9 mouse cellular contexts compared by ENCODE assay signal in the genomic region with DNA sequence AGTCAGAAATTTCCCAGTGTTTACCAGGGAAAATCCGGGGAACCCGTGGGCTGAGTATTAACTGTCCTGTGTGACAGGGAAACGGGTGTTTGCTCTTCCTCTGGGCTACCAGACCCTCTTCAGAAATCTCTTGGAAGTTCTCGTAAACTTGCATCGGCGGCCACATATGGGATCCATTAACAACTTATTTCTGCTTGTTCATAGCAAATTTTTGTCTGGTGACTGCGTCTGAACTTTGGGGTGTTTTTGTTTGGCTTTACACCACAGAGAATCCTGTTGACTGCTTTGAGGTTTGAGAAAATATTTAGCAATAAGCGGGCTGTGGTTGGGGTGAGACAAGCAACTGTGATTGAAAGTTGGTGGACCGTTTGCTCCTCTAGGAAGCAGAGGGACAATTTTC.
DNase-seq lines count a peak whose midpoint lies in the region; ATAC-seq and TF ChIP-seq lines count a peak whose summit lies in the region.
"Had no signal": no experiment of that assay in that cellular context is flagged by ENCODE, and none has a peak within 500 bp of the region (broad histone marks: within the 10 kb centered on the region; RNA-seq: fewer than 3 reads in every experiment).

No protein-coding gene starts in this region.

- H3K9ac ChIP-seq in kidney, embryonic 16.5 days (replicated peaks; ENCODE audit: low read length), result no peak overlapping the region
- H3K9ac ChIP-seq: midbrain, embryonic 12.5 days had no signal

- no peaks in the 10 kb centered on the region for H3K36me3 ChIP-seq in kidney, embryonic 16.5 days (ENCODE audit: insufficient read depth, low read length)
- H3K36me3 ChIP-seq in myocyte (ENCODE audit: control insufficient read depth, insufficient read depth), result no peaks in the 10 kb centered on the region
- H3K36me3 ChIP-seq: midbrain, embryonic 12.5 days had no signal

- no peak overlapping the region for H3ac ChIP-seq in myocyte (ENCODE audit: control insufficient read depth, insufficient read length)

- H3K27ac ChIP-seq in kidney, embryonic 16.5 days (ENCODE audit: low read length), result peak overlapping the region; percentile 57
- H3K27ac ChIP-seq: midbrain, embryonic 12.5 days had no signal

- H3K79me2 ChIP-seq in myocyte (ENCODE audit: control insufficient read depth, insufficient read depth), result no peaks in the 10 kb centered on the region

- ATAC-seq in kidney, embryonic 16.5 days (ENCODE audit: low FRiP score, low TSS enrichment), result no peak

- no peaks in the 10 kb centered on the region for H3K9me3 ChIP-seq in kidney, embryonic 16.5 days (ENCODE audit: low read length)
- H3K9me3 ChIP-seq: midbrain, embryonic 12.5 days had no signal

- DNase-seq in kidney, adult 18-20 months, result no peak
- DNase-seq in embryo, embryonic 10 days (ENCODE audit: low spot score), result peak; percentile 70
- DNase-seq in fibroblast of lung, adult 2 months (ENCODE audit: low read depth), result peak; percentile 88
- DNase-seq in adrenal gland, adult 18-20 months (ENCODE audit: low spot score in 2 of 2), result no peak
- DNase-seq in MN1 (ENCODE audit: low spot score), result no peak
- DNase-seq: thymus, postnatal 14 days had no signal

- H3K4me3 ChIP-seq in kidney, embryonic 16.5 days (ENCODE audit: low read length), result no peak overlapping the region
- no peak overlapping the region for H3K4me3 ChIP-seq in myocyte
- H3K4me3 ChIP-seq: midbrain, embryonic 12.5 days had no signal

- WGBS in kidney, embryonic 16.5 days, result 24% methylated on average over 9 of the region's 9 CpGs

- no peak for TF ChIP-seq POLR2A in myocyte (IDR thresholded peaks at IDR 0.05; ENCODE audit: insufficient read length, low read depth)

- no peaks in the 10 kb centered on the region; the same call in 1 of the 2 replicates for H3K27me3 ChIP-seq in kidney, embryonic 16.5 days (ENCODE audit: insufficient read depth, low read length)
- H3K27me3 ChIP-seq in myocyte (ENCODE audit: control insufficient read depth, insufficient read depth, insufficient read length), result no peaks in the 10 kb centered on the region

- H3K4me2 ChIP-seq in kidney, embryonic 16.5 days (replicated peaks; ENCODE audit: low read depth, low read length), result 0 out of 2 replicates have a peak overlapping the region, but pooled peaks have one; percentile 16
- H3K4me2 ChIP-seq in myocyte (ENCODE audit: low read depth), result peak overlapping the region; percentile 80
- H3K4me2 ChIP-seq: midbrain, embryonic 12.5 days had no signal

- H3K4me1 ChIP-seq in kidney, embryonic 16.5 days (ENCODE audit: insufficient read depth, low read length), result peaks cover 50% of the 10 kb centered on the region

TF ChIP-seq in myocyte, 11 proteins besides CTCF, POLR2A, EP300 and RAD21:
- TF ChIP-seq CEBPB (IDR thresholded peaks at IDR 0.05; ENCODE audit: insufficient read depth, poor library complexity, severe bottlenecking) (peak; percentile 70), MYOG (IDR thresholded peaks at IDR 0.05; ENCODE audit: control insufficient read depth in 1 of 3, insufficient read depth in 1 of 3, insufficient read length in 2 of 3, low read depth in 2 of 3) (no peak)

Comparison
In these comparisons a context has a peak if more than half of its experiments do, and no peak if none do; other contexts are left out.
1. DNase-seq: peak in embryo, embryonic 10 days (single experiment) and fibroblast of lung, adult 2 months (single experiment); none in kidney, adult 18-20 months (single experiment), adrenal gland, adult 18-20 months (0 of 2) and MN1 (single experiment).